Mouse (Mus musculus): ENCODE data around the gene Car1. TPM values are rescaled to one million over a fixed set of nuclear protein-coding genes. Genes with fewer than 3 reads are reported as not detected.

Gene Car1
- not detected in 2 replicates for polyA plus RNA-seq (2014; fragmentation: Nextera tagmentation; extraction: Ambion mirVana)

DNA sequence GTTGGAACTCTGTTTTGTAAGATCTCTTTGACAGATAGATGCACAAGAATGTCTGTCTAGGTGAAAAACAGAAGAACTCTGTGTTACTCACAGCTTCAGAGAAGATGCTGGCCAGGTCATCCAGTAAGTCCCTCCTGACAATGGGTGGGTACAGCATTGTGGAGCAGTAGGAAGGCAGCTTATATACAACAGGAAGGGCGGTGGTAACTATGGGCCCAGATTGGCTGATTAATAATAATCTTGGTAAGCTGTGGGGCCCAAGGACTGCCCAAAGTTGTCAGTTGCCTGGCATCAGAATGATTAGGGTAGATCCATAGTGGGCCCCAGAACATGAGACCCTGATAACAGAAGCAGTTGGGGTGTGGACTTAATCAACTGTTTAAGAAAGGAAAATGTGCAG lies at the start of gene Car1:
Gene Car1, minus strand, starts transcription at position 158 of the 400 bp plus-strand sequence.
- Histone ChIP-seq H3K9ac (replicated peaks; ENCODE audit: low read depth, low read length) (no peak within 1 kb of the TSS), H3K27ac (ENCODE audit: low read length) (no peak within 1 kb of the TSS), H3K36me3 (ENCODE audit: control insufficient read depth, insufficient read depth, low read length) (no peaks in the 10 kb centered on the region), H3K4me3 (ENCODE audit: low read depth, low read length) (no peak within 1 kb of the TSS), H3K4me2 (replicated peaks; ENCODE audit: low read depth, low read length) (no peak within 1 kb of the TSS), H3K4me1 (ENCODE audit: control insufficient read depth, insufficient read depth, low read length) (no peaks in the 10 kb centered on the region), H3K9me3 (ENCODE audit: control insufficient read depth, low read depth, low read length) (no peaks in the 10 kb centered on the region), H3K27me3 (ENCODE audit: control insufficient read depth, insufficient read depth, low read length) (no peaks in the 10 kb centered on the region)
- WGBS: 75% methylated on average over 1 of the region's 1 CpGs
- no peak; the same call in 1 of the 2 replicates for ATAC-seq (ENCODE audit: insufficient number of reproducible peaks, insufficient read depth, low FRiP score, low read depth)

DNA sequence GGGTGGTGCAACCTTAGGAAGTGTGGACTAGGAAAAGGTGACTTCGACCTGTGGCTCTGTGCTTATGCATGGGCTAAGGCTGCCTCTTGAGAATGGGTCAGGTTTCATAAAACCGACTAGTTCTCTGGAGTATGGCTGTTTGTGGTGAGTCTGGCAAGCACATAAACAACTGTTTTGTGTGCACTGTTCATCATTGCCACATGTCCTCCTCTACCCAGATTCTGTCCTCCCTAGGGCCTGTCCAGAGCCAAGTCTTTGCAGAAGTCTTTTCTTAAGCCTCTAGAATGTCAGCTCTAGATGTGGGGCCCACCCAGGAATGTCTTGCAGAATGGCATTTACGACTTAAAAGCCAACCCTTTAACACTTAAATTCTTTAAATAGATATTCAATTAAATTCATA lies 49.7 kb upstream of the Car1 start:
- no peaks in the 10 kb centered on the region for H3K4me1 ChIP-seq (ENCODE audit: control insufficient read depth, insufficient read depth, low read length)
- H3K9ac ChIP-seq (replicated peaks; ENCODE audit: low read depth, low read length): no peak overlapping the region
- no peaks in the 10 kb centered on the region for H3K9me3 ChIP-seq (ENCODE audit: control insufficient read depth, low read depth, low read length)
- no peaks in the 10 kb centered on the region for H3K36me3 ChIP-seq (ENCODE audit: control insufficient read depth, insufficient read depth, low read length)
- no peaks in the 10 kb centered on the region for H3K27me3 ChIP-seq (ENCODE audit: control insufficient read depth, insufficient read depth, low read length)
- H3K4me2 ChIP-seq (replicated peaks; ENCODE audit: low read depth, low read length): no peak overlapping the region
- WGBS: 82% methylated on average over 3 of the region's 3 CpGs
- H3K4me3 ChIP-seq (ENCODE audit: low read depth, low read length): no peak overlapping the region
- ATAC-seq (ENCODE audit: insufficient number of reproducible peaks, insufficient read depth, low FRiP score, low read depth): no peak
- no peak overlapping the region for H3K27ac ChIP-seq (ENCODE audit: low read length)

DNA sequence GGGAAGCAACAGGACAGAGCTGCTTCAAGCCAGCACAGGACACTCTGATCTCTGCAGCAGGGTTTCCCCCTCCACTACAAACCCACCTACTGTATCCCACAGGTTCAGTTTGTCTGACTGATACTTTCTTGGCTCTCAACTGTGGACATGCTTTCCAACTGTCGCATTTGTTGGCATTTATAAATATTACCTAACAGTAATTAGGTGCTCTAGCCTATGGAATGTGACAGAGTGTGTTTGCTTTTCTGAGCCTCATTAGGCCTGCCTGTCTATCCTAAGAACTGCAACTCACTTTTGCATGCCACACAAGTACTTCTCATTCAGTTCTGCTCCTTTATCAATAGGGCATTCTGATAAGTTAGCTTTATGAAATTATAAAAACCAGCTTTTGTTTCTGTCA lies 46.3 kb upstream of the Car1 start:
- Histone ChIP-seq H3K4me2 (replicated peaks; ENCODE audit: low read depth, low read length) (no peak overlapping the region), H3K4me1 (ENCODE audit: control insufficient read depth, insufficient read depth, low read length) (no peaks in the 10 kb centered on the region), H3K9ac (replicated peaks; ENCODE audit: low read depth, low read length) (no peak overlapping the region), H3K36me3 (ENCODE audit: control insufficient read depth, insufficient read depth, low read length) (no peaks in the 10 kb centered on the region), H3K27ac (ENCODE audit: low read length) (no peak overlapping the region), H3K9me3 (ENCODE audit: control insufficient read depth, low read depth, low read length) (no peaks in the 10 kb centered on the region), H3K27me3 (ENCODE audit: control insufficient read depth, insufficient read depth, low read length) (no peaks in the 10 kb centered on the region), H3K4me3 (ENCODE audit: low read depth, low read length) (no peak overlapping the region)
- WGBS: 28% methylated on average over 1 of the region's 1 CpGs
- ATAC-seq (ENCODE audit: insufficient number of reproducible peaks, insufficient read depth, low FRiP score, low read depth): no peak

DNA sequence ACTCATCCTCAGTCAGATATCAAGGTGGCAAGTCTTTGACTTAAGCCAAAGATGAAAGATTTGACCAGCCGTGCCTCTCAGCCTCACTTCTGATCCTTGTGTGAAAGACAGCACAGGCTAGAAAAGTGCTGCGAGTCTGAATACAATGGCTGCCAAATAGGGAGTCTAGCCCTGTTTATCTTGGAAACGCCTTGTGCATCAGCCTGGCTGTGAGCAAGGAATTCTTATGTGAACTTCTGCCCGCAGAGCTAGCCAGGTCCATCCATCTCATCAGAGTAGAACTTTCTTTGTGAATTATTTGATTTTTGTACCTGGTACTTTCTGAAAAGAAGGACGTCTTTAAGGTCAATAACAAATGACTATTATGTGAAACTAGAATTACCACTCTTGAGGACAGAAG lies 45.8 kb upstream of the Car1 start:
- no peak for ATAC-seq (ENCODE audit: insufficient number of reproducible peaks, insufficient read depth, low FRiP score, low read depth)
- Histone ChIP-seq H3K27me3 (ENCODE audit: control insufficient read depth, insufficient read depth, low read length) (no peaks in the 10 kb centered on the region), H3K36me3 (ENCODE audit: control insufficient read depth, insufficient read depth, low read length) (no peaks in the 10 kb centered on the region), H3K4me3 (ENCODE audit: low read depth, low read length) (no peak overlapping the region), H3K9me3 (ENCODE audit: control insufficient read depth, low read depth, low read length) (no peaks in the 10 kb centered on the region), H3K9ac (replicated peaks; ENCODE audit: low read depth, low read length) (no peak overlapping the region), H3K27ac (ENCODE audit: low read length) (no peak overlapping the region), H3K4me2 (replicated peaks; ENCODE audit: low read depth, low read length) (no peak overlapping the region), H3K4me1 (ENCODE audit: control insufficient read depth, insufficient read depth, low read length) (no peaks in the 10 kb centered on the region)
- 38% methylated on average over 5 of the region's 5 CpGs for WGBS

DNA sequence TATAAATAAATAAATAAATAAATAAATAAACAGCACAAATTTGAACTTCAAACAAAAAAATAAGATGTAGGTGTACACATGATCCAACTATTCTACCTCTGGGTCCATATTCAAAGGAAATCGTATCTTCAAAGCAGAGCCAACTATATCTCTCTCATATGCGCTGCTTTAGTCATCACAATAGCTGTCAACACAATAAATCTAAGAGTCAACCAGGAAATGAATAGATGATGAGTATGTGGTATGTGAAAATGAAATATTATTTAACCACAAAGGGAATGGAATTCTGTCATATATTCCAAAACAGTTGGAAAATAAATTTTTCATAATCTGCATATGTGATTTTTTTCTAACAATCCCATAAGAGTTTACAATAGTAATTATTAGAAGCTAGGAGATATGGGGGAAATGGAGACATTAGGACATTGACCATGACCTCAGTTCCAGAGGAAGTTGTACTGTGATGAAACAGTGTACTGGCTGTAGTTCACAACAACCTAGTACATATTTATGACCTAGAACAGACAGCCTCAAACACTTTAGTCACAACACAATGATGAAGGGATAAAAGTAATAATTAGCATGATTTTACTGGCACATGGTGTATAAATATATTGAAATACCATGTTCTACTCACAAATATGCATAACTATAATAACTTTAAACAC lies 40.6 kb upstream of the Car1 start:
- no peak overlapping the region for H3K9ac ChIP-seq (replicated peaks; ENCODE audit: low read depth, low read length)
- H3K36me3 ChIP-seq (ENCODE audit: control insufficient read depth, insufficient read depth, low read length): no peaks in the 10 kb centered on the region
- H3K27me3 ChIP-seq (ENCODE audit: control insufficient read depth, insufficient read depth, low read length): no peaks in the 10 kb centered on the region
- no peaks in the 10 kb centered on the region for H3K9me3 ChIP-seq (ENCODE audit: control insufficient read depth, low read depth, low read length)
- H3K4me3 ChIP-seq (ENCODE audit: low read depth, low read length): no peak overlapping the region
- 95% methylated on average over 2 of the region's 2 CpGs for WGBS
- H3K4me2 ChIP-seq (replicated peaks; ENCODE audit: low read depth, low read length): no peak overlapping the region
- ATAC-seq (ENCODE audit: insufficient number of reproducible peaks, insufficient read depth, low FRiP score, low read depth): no peak
- no peaks in the 10 kb centered on the region for H3K4me1 ChIP-seq (ENCODE audit: control insufficient read depth, insufficient read depth, low read length)
- no peak overlapping the region for H3K27ac ChIP-seq (ENCODE audit: low read length)

DNA sequence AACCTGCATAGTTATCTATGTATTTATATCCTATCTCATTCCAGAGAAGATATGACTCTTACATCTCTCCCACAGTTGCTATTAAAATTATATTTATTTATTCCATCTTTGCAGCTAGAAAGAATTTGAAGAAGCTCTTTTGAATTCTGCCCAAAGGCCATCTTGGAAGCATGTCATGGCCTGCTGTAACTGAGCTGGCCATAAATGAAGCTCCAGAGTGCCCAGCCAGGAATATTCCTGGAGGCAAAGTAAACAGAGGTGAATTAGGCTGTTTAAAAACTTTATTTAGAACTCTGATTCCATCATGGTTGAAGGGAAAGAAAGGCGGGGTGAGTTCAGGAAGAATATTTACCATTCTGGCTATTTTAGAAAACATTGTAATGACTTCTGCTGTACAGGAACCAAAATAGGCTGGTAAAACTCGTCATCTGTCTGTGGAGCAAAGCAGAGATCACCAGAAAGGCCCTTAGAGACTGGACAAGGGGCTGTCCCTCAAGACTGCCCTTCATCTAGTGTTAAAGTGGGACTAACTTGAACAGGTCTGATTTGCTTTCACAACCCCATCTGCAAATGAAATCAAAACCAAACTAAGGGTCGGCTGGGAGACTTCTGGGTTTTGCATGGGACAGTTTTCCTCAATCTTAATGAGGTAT lies 31.4 kb upstream of the Car1 start:
- H3K4me3 ChIP-seq (ENCODE audit: low read depth, low read length): no peak overlapping the region
- no peaks in the 10 kb centered on the region for H3K36me3 ChIP-seq (ENCODE audit: control insufficient read depth, insufficient read depth, low read length)
- no peaks in the 10 kb centered on the region for H3K4me1 ChIP-seq (ENCODE audit: control insufficient read depth, insufficient read depth, low read length)
- ATAC-seq (ENCODE audit: insufficient number of reproducible peaks, insufficient read depth, low FRiP score, low read depth): no peak
- no peaks in the 10 kb centered on the region for H3K27me3 ChIP-seq (ENCODE audit: control insufficient read depth, insufficient read depth, low read length)
- H3K9ac ChIP-seq (replicated peaks; ENCODE audit: low read depth, low read length): no peak overlapping the region
- no peak overlapping the region for H3K27ac ChIP-seq (ENCODE audit: low read length)
- 74% methylated on average over 3 of the region's 3 CpGs for WGBS
- no peak overlapping the region for H3K4me2 ChIP-seq (replicated peaks; ENCODE audit: low read depth, low read length)
- no peaks in the 10 kb centered on the region for H3K9me3 ChIP-seq (ENCODE audit: control insufficient read depth, low read depth, low read length)

DNA sequence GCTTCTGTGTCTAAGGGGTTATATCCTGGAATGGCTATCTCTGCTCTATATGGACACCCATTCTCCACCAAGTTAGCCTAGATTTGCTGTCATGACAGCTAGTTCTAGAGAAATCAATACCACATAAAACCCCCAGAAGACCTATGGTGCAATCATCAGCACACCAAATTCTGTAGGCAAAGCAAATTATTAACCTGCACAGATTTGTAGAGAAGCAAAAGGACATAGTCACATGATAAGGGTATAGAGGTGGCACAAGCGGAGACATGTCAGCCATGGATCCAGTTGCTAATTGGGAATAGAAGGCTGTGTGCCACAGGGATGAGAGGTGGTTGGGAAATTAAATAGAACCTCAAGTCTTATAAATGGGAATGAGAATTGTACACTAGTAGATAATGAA lies 30.8 kb upstream of the Car1 start:
- 90% methylated on average over 1 of the region's 1 CpGs for whole genome bisulfite sequencing
- H3K4me1 ChIP-seq (ENCODE audit: control insufficient read depth, insufficient read depth, low read length): no peaks in the 10 kb centered on the region
- no peak overlapping the region for H3K27ac ChIP-seq (ENCODE audit: low read length)
- H3K36me3 ChIP-seq (ENCODE audit: control insufficient read depth, insufficient read depth, low read length): no peaks in the 10 kb centered on the region
- H3K4me3 ChIP-seq (ENCODE audit: low read depth, low read length): no peak overlapping the region
- H3K4me2 ChIP-seq (replicated peaks; ENCODE audit: low read depth, low read length): no peak overlapping the region
- H3K9me3 ChIP-seq (ENCODE audit: control insufficient read depth, low read depth, low read length): no peaks in the 10 kb centered on the region
- no peak for ATAC-seq (ENCODE audit: insufficient number of reproducible peaks, insufficient read depth, low FRiP score, low read depth)
- no peak overlapping the region for H3K9ac ChIP-seq (replicated peaks; ENCODE audit: low read depth, low read length)
- H3K27me3 ChIP-seq (ENCODE audit: control insufficient read depth, insufficient read depth, low read length): no peaks in the 10 kb centered on the region

DNA sequence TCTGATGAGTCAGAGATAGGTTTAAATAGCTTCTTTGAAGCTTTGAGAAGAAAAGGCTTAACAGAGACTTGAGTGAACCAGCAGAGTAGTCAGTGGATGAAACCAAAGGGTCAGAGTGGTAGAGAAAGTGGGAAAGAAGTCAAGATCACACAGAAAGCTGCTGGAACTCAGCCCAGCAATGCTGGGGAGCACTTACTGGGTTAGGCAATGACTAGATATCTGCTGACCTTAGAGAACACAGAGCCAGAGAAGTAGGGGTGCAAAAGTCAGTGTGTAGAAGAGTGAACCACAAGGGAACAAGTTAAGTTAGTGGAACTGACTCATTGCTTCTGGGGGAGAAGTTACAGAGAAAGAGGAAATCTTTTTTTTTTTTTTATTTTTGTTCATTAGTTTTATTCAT lies 24.6 kb upstream of the Car1 start:
- H3K27me3 ChIP-seq (ENCODE audit: control insufficient read depth, insufficient read depth, low read length): no peaks in the 10 kb centered on the region
- no peak overlapping the region for H3K9ac ChIP-seq (replicated peaks; ENCODE audit: low read depth, low read length)
- ATAC-seq (ENCODE audit: insufficient number of reproducible peaks, insufficient read depth, low FRiP score, low read depth): no peak
- H3K4me1 ChIP-seq (ENCODE audit: control insufficient read depth, insufficient read depth, low read length): no peaks in the 10 kb centered on the region
- H3K4me3 ChIP-seq (ENCODE audit: low read depth, low read length): no peak overlapping the region
- H3K4me2 ChIP-seq (replicated peaks; ENCODE audit: low read depth, low read length): no peak overlapping the region
- H3K27ac ChIP-seq (ENCODE audit: low read length): no peak overlapping the region
- no peaks in the 10 kb centered on the region for H3K36me3 ChIP-seq (ENCODE audit: control insufficient read depth, insufficient read depth, low read length)
- H3K9me3 ChIP-seq (ENCODE audit: control insufficient read depth, low read depth, low read length): no peaks in the 10 kb centered on the region
